Mouse (Mus musculus): ENCODE measurements around the gene Pde7b. TPM values are rescaled to one million over a fixed set of nuclear protein-coding genes. Genes with fewer than 3 reads are reported as not detected.

Gene Pde7b
- polyA plus RNA-seq (2012; rRNA removed) = 9.0 and 9.5 TPM in 2 replicates

GRCm38 (mm10) chr10:20724906-20725305, at the start of gene Pde7b:
Pde7b (minus strand) TSS chr10:20725078.
- TF ChIP-seq POLR2A (IDR thresholded peaks at IDR 0.05; ENCODE audit: low read depth, low read length) (peak; percentile 41), CTCF (conservative IDR thresholded peaks at IDR 0.05; ENCODE audit: insufficient read depth, insufficient read length, low read depth, low read length) (no peak)
- Histone ChIP-seq H3K4me3 (ENCODE audit: insufficient read depth, low read depth, low read length) (peak within 1 kb of the TSS; percentile 48), H3K27ac (ENCODE audit: insufficient read depth, low read depth, low read length) (peak within 1 kb of the TSS; percentile 35; the same call in 1 of the 2 replicates), H3K27me3 (replicated peaks; ENCODE audit: control insufficient read depth, insufficient read depth, low read length) (no peaks in the 10 kb centered on the region; the same call in 1 of the 2 replicates), H3K36me3 (ENCODE audit: control insufficient read depth, insufficient read depth, low read length) (no peaks in the 10 kb centered on the region), H3K4me1 (ENCODE audit: control insufficient read depth, insufficient read depth, low read length) (peaks cover 11% of the 10 kb centered on the region; the same call in 1 of the 2 replicates)
- DNase-seq = peak; percentile 92
- WGBS = 3% methylated on average over 17 of the region's 17 CpGs

GRCm38 (mm10) chr10:20772056-20772455, 47.2 kb upstream of the Pde7b start:
- no peak for TF ChIP-seq POLR2A (IDR thresholded peaks at IDR 0.05; ENCODE audit: low read depth, low read length)
- no peak for DNase-seq
- H3K27ac ChIP-seq (ENCODE audit: insufficient read depth, low read depth, low read length) = no peak overlapping the region
- no peaks in the 10 kb centered on the region for H3K27me3 ChIP-seq (replicated peaks; ENCODE audit: control insufficient read depth, insufficient read depth, low read length)
- H3K36me3 ChIP-seq (ENCODE audit: control insufficient read depth, insufficient read depth, low read length) = no peaks in the 10 kb centered on the region
- no peaks in the 10 kb centered on the region for H3K4me1 ChIP-seq (ENCODE audit: control insufficient read depth, insufficient read depth, low read length)
- 79% methylated on average over 4 of the region's 4 CpGs for WGBS
- H3K4me3 ChIP-seq (ENCODE audit: insufficient read depth, low read depth, low read length) = no peak overlapping the region

GRCm38 (mm10) chr10:20770418-20770888, 45.6 kb upstream of the Pde7b start:
- no peaks in the 10 kb centered on the region for H3K36me3 ChIP-seq (ENCODE audit: control insufficient read depth, insufficient read depth, low read length)
- 68% methylated on average over 2 of the region's 2 CpGs for WGBS
- H3K27me3 ChIP-seq (replicated peaks; ENCODE audit: control insufficient read depth, insufficient read depth, low read length) = no peaks in the 10 kb centered on the region
- DNase-seq = no peak
- H3K4me1 ChIP-seq (ENCODE audit: control insufficient read depth, insufficient read depth, low read length) = no peaks in the 10 kb centered on the region
- TF ChIP-seq CTCF (conservative IDR thresholded peaks at IDR 0.05; ENCODE audit: insufficient read depth, insufficient read length, low read depth, low read length) (no peak), POLR2A (IDR thresholded peaks at IDR 0.05; ENCODE audit: low read depth, low read length) (no peak)
- H3K27ac ChIP-seq (ENCODE audit: insufficient read depth, low read depth, low read length) = no peak overlapping the region
- no peak overlapping the region for H3K4me3 ChIP-seq (ENCODE audit: insufficient read depth, low read depth, low read length)

- Histone ChIP-seq H3K27ac (ENCODE audit: insufficient read depth, low read depth, low read length) (no peak overlapping the region), H3K27me3 (replicated peaks; ENCODE audit: control insufficient read depth, insufficient read depth, low read length) (no peaks in the 10 kb centered on the region), H3K4me3 (ENCODE audit: insufficient read depth, low read depth, low read length) (no peak overlapping the region), H3K4me1 (ENCODE audit: control insufficient read depth, insufficient read depth, low read length) (no peaks in the 10 kb centered on the region), H3K36me3 (ENCODE audit: control insufficient read depth, insufficient read depth, low read length) (no peaks in the 10 kb centered on the region)
- TF ChIP-seq CTCF (conservative IDR thresholded peaks at IDR 0.05; ENCODE audit: insufficient read depth, insufficient read length, low read depth, low read length) (no peak), POLR2A (IDR thresholded peaks at IDR 0.05; ENCODE audit: low read depth, low read length) (no peak)
- 70% methylated on average over 7 of the region's 7 CpGs for WGBS
- peak; percentile 42 for DNase-seq
Measured at GRCm38 (mm10) chr10:20769557-20770417, 44.9 kb upstream of the Pde7b start.

- 87% methylated on average over 3 of the region's 3 CpGs for WGBS
- Histone ChIP-seq H3K4me3 (ENCODE audit: insufficient read depth, low read depth, low read length) (no peak overlapping the region), H3K27ac (ENCODE audit: insufficient read depth, low read depth, low read length) (no peak overlapping the region), H3K4me1 (ENCODE audit: control insufficient read depth, insufficient read depth, low read length) (no peaks in the 10 kb centered on the region), H3K36me3 (ENCODE audit: control insufficient read depth, insufficient read depth, low read length) (no peaks in the 10 kb centered on the region), H3K27me3 (replicated peaks; ENCODE audit: control insufficient read depth, insufficient read depth, low read length) (no peaks in the 10 kb centered on the region)
- TF ChIP-seq POLR2A (IDR thresholded peaks at IDR 0.05; ENCODE audit: low read depth, low read length) (no peak), CTCF (conservative IDR thresholded peaks at IDR 0.05; ENCODE audit: insufficient read depth, insufficient read length, low read depth, low read length) (no peak)
- no peak for DNase-seq
Measured at GRCm38 (mm10) chr10:20764352-20764751, 39.5 kb upstream of the Pde7b start.

GRCm38 (mm10) chr10:20758939-20759338, 34.1 kb upstream of the Pde7b start:
- Histone ChIP-seq H3K4me1 (ENCODE audit: control insufficient read depth, insufficient read depth, low read length) (no peaks in the 10 kb centered on the region), H3K4me3 (ENCODE audit: insufficient read depth, low read depth, low read length) (no peak overlapping the region), H3K27ac (ENCODE audit: insufficient read depth, low read depth, low read length) (no peak overlapping the region), H3K27me3 (replicated peaks; ENCODE audit: control insufficient read depth, insufficient read depth, low read length) (no peaks in the 10 kb centered on the region), H3K36me3 (ENCODE audit: control insufficient read depth, insufficient read depth, low read length) (no peaks in the 10 kb centered on the region)
- WGBS = 87% methylated on average over 1 of the region's 1 CpGs
- DNase-seq = no peak
- TF ChIP-seq CTCF (conservative IDR thresholded peaks at IDR 0.05; ENCODE audit: insufficient read depth, insufficient read length, low read depth, low read length) = no peak
- no peak for TF ChIP-seq POLR2A (IDR thresholded peaks at IDR 0.05; ENCODE audit: low read depth, low read length)

GRCm38 (mm10) chr10:20758259-20758658, 33.4 kb upstream of the Pde7b start:
- WGBS = 90% methylated on average over 6 of the region's 6 CpGs
- no peak overlapping the region for H3K27ac ChIP-seq (ENCODE audit: insufficient read depth, low read depth, low read length)
- H3K4me3 ChIP-seq (ENCODE audit: insufficient read depth, low read depth, low read length) = no peak overlapping the region

More at GRCm38 (mm10) chr10:20758259-20758658, 33.4 kb upstream of the Pde7b start:
- Histone ChIP-seq H3K4me1 (ENCODE audit: control insufficient read depth, insufficient read depth, low read length) (no peaks in the 10 kb centered on the region), H3K27me3 (replicated peaks; ENCODE audit: control insufficient read depth, insufficient read depth, low read length) (no peaks in the 10 kb centered on the region), H3K36me3 (ENCODE audit: control insufficient read depth, insufficient read depth, low read length) (no peaks in the 10 kb centered on the region)
- TF ChIP-seq CTCF (conservative IDR thresholded peaks at IDR 0.05; ENCODE audit: insufficient read depth, insufficient read length, low read depth, low read length) = no peak
- no peak for TF ChIP-seq POLR2A (IDR thresholded peaks at IDR 0.05; ENCODE audit: low read depth, low read length)
- no peak for DNase-seq
